Mouse (Mus musculus): Measurements from ENCODE around the gene Plekhh1. TPM values are rescaled to one million over a fixed set of nuclear protein-coding genes. Genes with fewer than 3 reads are reported as not detected.
A peak's percentile ranks its signal among the peaks of the same experiment; 100 is the strongest.

Gene Plekhh1
- total RNA-seq (2022) = 1 to 10 TPM in 2 of 4 experiments, under 1 TPM in 2; 0.87 to 2.8 (median 1.4) TPM

GRCm38 (mm10) chr12:79028911-79029861 lies at the start of gene Plekhh1:
Gene Plekhh1 (plus strand): TSS chr12:79029163.
- no peak for DNase-seq (ENCODE audit: low spot score)

DNA sequence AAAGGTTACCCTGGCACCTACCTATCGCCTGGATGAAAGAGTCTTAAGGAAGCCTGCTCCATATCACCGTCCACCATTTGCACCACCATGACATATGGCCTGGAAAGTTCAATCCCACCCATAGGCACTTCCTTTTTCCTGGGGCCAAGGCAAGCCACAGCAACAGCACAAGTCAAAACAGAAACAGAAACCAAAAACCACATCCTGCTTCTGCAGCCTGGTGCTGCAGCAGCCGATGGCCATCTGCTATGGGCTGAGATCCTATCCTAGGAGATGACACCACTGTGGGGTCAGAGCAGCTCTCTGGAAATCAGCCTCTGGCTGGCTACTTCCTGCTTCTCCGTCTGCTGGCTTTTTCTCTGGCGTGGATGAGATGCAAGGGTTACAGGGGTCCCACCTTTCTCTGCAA lies 48.3 kb upstream of the Plekhh1 start:
- DNase-seq (ENCODE audit: low spot score) = peak; percentile 76

GRCm38 (mm10) chr12:78981131-78981530 lies 47.8 kb upstream of the Plekhh1 start:
- DNase-seq (ENCODE audit: low spot score) = no peak

DNA sequence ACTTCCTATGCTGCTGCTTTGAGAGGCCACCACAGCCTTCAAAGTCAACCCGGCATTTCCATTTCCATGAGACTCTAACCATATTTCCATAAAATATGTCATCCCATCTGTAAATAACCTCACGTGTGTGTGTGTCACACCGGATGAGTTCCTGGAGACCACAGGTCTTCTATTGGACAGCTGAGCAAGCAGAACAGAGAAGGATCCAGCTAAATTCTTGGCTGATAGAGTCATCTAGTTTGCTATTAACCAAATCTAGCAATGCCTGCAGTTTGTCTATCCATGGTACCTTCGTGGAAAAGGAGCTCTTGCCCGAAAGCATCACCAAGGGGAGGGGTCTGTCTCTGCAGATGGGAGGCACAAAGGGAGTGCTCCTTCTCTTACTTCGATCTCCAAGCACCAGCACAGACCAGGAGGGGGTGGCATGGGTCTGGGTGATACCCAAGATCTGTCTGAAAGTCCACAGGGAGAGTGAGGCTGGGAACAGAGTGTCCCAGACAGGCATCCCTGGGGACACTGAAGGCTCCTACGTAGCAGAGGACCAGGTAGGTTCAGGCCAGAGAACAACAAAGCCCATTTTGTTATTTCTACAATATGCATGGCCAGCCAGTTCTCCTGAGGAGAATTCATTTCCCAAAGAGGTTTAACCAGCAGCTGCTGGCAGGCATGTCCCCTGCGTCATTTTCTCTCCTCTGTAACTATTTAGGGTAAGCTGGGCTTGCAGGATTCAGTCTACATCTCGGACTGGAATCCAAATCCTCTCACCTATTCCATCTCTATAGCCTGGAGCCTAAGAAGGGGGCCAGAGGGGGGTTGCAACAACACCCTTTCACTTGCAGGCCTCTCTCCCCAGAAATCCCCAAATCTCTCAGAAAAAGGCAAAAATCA lies 46.8 kb upstream of the Plekhh1 start:
- no peak for DNase-seq (ENCODE audit: low spot score)

DNA sequence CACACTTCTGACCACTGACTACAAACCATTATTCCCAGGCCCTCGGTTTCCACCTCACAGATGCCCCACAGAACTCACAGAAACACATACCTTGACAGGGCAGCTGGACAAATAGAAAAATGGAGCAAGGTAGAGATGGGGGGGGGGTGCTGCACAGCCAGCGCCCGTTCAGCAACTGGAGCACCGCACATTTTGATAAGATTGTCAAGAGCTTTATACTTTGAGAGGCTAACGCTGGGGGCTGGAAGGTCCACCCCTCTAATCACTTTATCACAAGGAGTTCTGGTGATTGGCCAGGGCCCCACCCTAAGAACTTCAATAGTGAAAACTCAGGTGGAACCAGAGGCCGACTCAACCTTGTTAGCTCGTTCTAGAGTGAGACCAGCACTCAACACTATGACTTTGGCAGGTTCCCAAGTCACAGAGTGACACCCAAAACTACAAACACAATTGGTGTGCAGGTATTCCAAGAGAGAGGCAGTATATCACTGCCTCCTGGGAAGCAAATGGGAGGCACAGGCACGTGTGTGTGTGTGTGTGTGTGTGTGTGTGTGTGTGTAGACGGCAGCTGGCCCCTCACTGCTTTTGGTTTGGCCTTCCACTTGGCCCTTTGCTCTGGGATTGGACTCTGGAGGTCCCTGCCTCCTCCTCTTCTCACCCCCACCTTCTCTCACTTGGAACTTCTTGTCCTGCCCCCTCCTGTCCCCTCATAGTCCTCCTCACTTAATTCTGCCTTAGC lies 45.5 kb upstream of the Plekhh1 start:
- no peak for DNase-seq (ENCODE audit: low spot score)

DNA sequence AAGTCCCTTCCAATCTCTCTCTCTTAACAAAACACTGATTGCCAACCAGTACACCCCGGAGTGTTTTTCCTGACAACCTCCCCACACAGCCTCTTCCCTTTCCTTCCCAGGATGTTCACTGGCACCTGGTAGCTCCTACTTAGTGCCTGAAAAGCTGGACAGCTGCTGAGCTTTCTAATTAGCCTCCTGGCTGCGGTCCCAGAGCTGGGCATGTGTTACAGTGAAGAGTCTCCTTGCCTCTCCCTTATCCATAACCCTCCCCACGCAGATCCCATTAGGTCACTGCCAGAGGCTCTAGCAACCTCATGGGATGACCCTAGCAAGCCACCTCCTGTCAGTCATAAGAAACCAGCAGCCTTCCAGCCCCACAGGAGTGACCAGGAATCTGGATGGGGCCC lies 44.9 kb upstream of the Plekhh1 start:
- DNase-seq (ENCODE audit: low spot score) = peak; percentile 57

DNA sequence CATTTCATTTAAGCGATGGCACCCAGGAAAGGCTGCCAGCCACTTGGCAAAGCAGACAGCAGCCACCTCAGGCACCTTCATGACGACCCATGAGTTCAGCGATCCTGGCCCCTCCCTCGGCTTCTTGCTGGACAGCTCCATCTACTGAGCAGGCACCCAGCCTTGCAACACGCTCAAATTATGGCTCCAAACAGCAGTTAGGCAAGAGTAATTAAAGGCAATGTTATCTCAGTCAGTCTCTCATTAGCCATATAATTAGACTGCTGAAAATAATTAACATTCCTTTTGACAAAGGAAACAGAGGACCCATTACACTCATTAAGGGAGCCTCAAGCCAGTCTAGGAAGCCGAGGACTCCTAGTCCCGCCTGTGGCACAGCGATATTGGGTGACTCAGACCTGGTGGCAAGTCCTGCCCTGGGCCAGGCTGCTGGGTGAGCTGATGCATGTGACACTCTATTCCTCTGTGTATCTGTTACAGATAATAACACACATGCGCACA lies 41.3 kb upstream of the Plekhh1 start:
- DNase-seq (ENCODE audit: low spot score) = no peak

DNA sequence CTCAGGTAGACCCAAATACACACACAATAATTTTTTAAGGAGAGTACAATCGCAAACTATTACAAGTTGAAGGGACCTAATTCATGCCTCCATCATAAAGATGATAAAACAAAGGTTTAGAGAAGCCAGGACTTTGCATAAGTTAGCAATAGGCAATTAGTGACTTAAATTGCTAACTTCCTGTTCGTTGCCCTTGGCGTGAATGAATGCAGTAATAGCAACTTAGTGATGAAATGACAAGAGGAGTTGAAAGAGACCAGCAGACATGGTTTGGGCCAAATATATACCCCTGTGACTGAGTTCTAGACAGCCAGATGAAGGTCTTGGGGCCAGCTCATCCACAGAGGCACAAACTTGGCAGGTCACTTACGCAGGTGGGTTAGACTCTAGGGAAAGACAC lies 32.7 kb upstream of the Plekhh1 start:
- no peak for DNase-seq (ENCODE audit: low spot score)

- DNase-seq (ENCODE audit: low spot score) = no peak
These were observed 32.3 kb upstream of the Plekhh1 start for GRCm38 (mm10) chr12:78996711-78997110.

DNA sequence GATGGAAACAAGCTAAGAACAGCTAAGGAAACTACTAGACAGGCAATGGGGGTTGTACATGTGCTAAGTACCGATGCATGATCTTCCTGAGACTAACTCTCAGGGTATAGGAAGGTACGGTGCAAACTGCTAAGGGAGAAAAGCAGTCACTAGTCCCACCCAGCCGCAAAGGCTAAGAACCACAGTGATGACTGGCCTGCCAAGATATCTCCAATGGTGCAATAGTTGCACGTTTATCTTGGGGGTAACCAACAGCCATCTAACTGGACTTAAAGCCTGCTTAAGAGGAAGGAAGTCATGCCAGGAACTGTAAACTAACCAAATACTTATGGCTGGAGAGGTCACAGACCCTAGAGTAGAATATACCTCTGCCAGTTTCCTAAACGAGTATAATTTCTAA lies 26.6 kb upstream of the Plekhh1 start:
- DNase-seq (ENCODE audit: low spot score) = no peak

GRCm38 (mm10) chr12:79002978-79003377 lies 26.0 kb upstream of the Plekhh1 start:
- DNase-seq (ENCODE audit: low spot score) = no peak

DNA sequence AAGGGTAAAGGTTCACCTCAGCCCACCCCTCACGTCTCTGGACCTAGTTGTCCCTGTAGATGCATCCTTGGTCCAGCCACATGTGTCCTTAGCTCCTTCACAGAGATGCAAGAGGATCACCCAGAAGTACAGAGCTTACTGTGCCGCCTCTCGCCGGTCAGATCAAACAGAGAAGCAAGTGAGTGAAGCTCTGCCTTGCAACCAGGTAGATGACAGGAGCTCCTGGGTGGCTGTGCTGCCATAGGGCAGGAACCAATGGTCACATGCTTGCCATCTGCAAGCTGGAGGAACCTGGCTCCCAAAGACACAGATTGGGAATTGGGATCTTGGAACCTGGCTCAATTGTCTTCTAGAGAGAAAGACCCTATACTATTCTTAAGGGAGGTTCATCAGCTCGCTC lies 23.5 kb upstream of the Plekhh1 start:
- no peak for DNase-seq (ENCODE audit: low spot score)

GRCm38 (mm10) chr12:79006076-79006475 lies 22.9 kb upstream of the Plekhh1 start:
- DNase-seq (ENCODE audit: low spot score) = no peak

- DNase-seq (ENCODE audit: low spot score) = peak; percentile 59
These were observed 22.4 kb upstream of the Plekhh1 start for GRCm38 (mm10) chr12:79006478-79007125.

GRCm38 (mm10) chr12:79007126-79007753 lies 21.7 kb upstream of the Plekhh1 start, which contains the start of gene Tmem229b:
Gene Tmem229b (minus strand): TSS chr12:79007627.
- DNase-seq (ENCODE audit: low spot score) = no peak

GRCm38 (mm10) chr12:79010569-79010968 lies 18.4 kb upstream of the Plekhh1 start:
- DNase-seq (ENCODE audit: low spot score) = no peak

DNA sequence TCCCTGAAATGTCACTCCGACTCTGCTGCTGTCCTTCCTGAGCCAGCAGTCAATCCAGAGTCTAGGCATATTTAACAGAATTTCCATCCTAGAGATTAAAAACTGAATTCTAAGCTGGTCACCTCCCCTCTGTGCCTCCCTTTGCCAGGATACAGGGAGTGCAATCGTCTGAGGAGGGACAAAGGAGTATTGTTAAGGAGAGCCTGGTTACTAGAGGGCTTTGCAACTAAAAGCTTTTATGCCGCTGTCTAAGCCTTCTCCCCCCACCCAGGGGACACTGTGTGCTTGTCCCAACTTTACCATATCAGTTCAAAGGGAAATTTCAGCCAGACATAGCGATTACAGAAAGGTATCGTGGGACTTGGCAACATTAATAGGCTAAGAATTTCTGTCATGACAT lies 12.9 kb upstream of the Plekhh1 start:
- DNase-seq (ENCODE audit: low spot score) = no peak

- DNase-seq (ENCODE audit: low spot score) = no peak
These were observed 11.0 kb upstream of the Plekhh1 start for GRCm38 (mm10) chr12:79017994-79018399.

- DNase-seq (ENCODE audit: low spot score) = no peak
These were observed 7.1 kb upstream of the Plekhh1 start for GRCm38 (mm10) chr12:79021902-79022301.

DNA sequence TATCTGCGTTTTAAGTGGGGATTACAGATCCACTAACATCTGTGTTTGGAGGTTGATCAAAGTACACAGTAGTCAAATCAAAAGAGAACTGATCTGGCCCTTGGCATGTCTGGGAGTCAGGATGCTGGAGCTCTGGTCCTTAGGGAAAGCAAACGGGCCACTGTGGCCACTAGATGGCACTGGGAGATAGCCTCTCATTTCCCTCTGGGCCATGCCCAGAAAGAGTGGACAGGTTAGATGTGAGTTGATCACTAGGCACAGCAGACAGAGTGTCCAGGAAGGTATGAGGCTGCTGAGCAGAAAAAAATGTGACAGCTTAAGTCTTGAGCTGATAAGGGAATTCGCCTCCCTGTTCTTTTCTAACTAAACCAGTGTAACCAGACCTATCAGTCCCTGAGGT lies 6.1 kb upstream of the Plekhh1 start:
- peak; percentile 48 for DNase-seq (ENCODE audit: low spot score)
